Mouse (Mus musculus) olfactory bulb, adult 2 months (tissue): Measurements from ENCODE around the gene Cyp3a57. TPM values are rescaled to one million over a fixed set of nuclear protein-coding genes. Genes with fewer than 3 reads are reported as not detected.
"Not testable (repeated sequence)": the region's sequence is repeated elsewhere in the genome, so short reads cannot be mapped to it uniquely, and the experiment has no call there.

ENCODE experiments used
- H3K27ac ChIP-seq: fragments of 200-500 bp; 2 replicates; pipeline ENCODE4 v1.5.1; 2012; ENCODE audit warnings: low read depth, low read length; ENCODE audit not compliant: insufficient read depth
- H3K4me1 ChIP-seq: fragments of 200-500 bp; 2 replicates; pipeline ENCODE4 v1.6.1; 2012; ENCODE audit warnings: low read length; ENCODE audit not compliant: control insufficient read depth, insufficient read depth
- H3K4me3 ChIP-seq: fragments of 200-500 bp; 2 replicates; pipeline ENCODE4 v1.5.1; 2012; ENCODE audit warnings: mild to moderate bottlenecking, low read depth, low read length, moderate library complexity; ENCODE audit not compliant: insufficient read depth
- CTCF ChIP-seq: fragments of 200-500 bp; IDR thresholded peaks from 2 replicates; pipeline ENCODE4 v1.5.1; 2012; ENCODE audit warnings: low read depth, mild to moderate bottlenecking, low read length, moderate library complexity; ENCODE audit not compliant: insufficient read depth
- POLR2A ChIP-seq: fragments of 200-500 bp; IDR thresholded peaks from 2 replicates; pipeline ENCODE4 v1.6.1; 2012; ENCODE audit warnings: mild to moderate bottlenecking, low read depth, low read length, moderate library complexity; ENCODE audit not compliant: insufficient read depth
- WGBS: fragments of 180-500 bp; shearing (Covaris S2); methylation state at CpG from one replicate; pipeline ENCODE4 v1.1.7; 2018; 5-methylcytosine and 5-hydroxymethylcytosine counted together
- polyA plus RNA-seq: library from polyadenylated mRNA; stranded (reverse); fragments of >200 nt; gene quantifications from 2 replicates; pipeline ENCODE4 v1.2.4, GENCODE M21; 2012; ENCODE audit warnings: low replicate concordance; ENCODE audit not compliant: missing spikeins, insufficient read depth, insufficient read length

Gene Cyp3a57
- not detected in 2 replicates for polyA plus RNA-seq

GRCm38 (mm10) chr5:145344941-145345340, at the start of gene Cyp3a57:
Gene Cyp3a57 (plus strand): TSS chr5:145345279.
- TF ChIP-seq CTCF (no peak), POLR2A (no peak)
- Histone ChIP-seq H3K27ac (no peak within 1 kb of the TSS), H3K4me3 (no peak within 1 kb of the TSS), H3K4me1 (no peaks in the 10 kb centered on the region)
- 81% methylated on average over 1 of the region's 1 CpGs for WGBS

GRCm38 (mm10) chr5:145300469-145300868, 44.6 kb upstream of the Cyp3a57 start:
- Histone ChIP-seq H3K27ac (no peak overlapping the region), H3K4me1 (no peaks in the 10 kb centered on the region), H3K4me3 (no peak overlapping the region)
- TF ChIP-seq POLR2A, result no peak
- TF ChIP-seq CTCF, result no peak

- H3K27ac ChIP-seq, H3K4me1 ChIP-seq, H3K4me3 ChIP-seq: not testable (repeated sequence)
- WGBS, result 62% methylated on average over 4 of the region's 4 CpGs
Observed at GRCm38 (mm10) chr5:145301796-145302195, 43.3 kb upstream of the Cyp3a57 start.

DNA sequence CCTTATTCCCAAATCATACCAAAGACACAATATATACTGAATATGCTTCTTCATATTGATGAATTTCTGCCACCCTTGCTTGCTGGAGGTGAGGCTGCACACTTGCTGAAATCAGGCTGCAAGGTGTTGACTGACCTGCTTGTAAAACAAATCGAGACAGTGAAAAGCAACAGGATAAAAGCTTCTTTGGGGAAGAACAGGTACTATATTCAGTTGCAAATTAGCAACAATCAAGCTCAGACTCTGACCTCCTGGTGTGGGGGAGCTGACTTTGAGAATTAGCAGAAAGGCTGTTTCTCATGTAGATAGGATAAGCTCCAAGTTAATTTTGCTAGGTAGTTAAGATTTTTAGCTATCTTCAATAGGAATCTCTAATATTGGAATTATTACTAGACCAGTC, 42.7 kb upstream of the Cyp3a57 start:
- 63% methylated on average over 1 of the region's 1 CpGs for WGBS
- no peaks in the 10 kb centered on the region for H3K4me1 ChIP-seq
- no peak overlapping the region for H3K27ac ChIP-seq
- no peak overlapping the region for H3K4me3 ChIP-seq
- no peak for TF ChIP-seq CTCF
- TF ChIP-seq POLR2A, result no peak

- not testable (repeated sequence) for H3K27ac ChIP-seq, H3K4me3 ChIP-seq, H3K4me1 ChIP-seq
- WGBS, result 89% methylated on average over 4 of the region's 4 CpGs
Observed at GRCm38 (mm10) chr5:145306953-145307352, 38.1 kb upstream of the Cyp3a57 start.

DNA sequence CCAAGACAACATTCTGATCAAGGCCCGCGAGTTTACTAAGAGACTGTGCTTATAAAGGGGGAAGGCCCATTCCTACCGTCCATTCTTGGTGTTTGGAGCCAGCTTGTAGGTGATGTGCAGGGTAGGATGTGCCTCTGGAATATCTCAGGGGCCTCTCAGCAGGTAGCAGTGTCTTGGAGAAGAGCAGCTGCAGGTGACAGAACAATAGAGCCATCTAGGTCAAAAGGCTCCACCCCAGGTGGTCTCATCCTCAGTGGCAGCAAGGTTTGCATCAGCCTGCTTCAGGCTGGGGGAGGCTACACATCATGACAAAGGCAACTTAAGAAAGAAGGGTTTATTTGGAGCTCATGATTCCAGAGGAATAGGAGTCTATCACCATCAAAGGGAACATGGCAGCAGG, 37.3 kb upstream of the Cyp3a57 start:
- not testable (repeated sequence) for H3K27ac ChIP-seq, H3K4me3 ChIP-seq, H3K4me1 ChIP-seq
- WGBS, result 90% methylated on average over 3 of the region's 3 CpGs

DNA sequence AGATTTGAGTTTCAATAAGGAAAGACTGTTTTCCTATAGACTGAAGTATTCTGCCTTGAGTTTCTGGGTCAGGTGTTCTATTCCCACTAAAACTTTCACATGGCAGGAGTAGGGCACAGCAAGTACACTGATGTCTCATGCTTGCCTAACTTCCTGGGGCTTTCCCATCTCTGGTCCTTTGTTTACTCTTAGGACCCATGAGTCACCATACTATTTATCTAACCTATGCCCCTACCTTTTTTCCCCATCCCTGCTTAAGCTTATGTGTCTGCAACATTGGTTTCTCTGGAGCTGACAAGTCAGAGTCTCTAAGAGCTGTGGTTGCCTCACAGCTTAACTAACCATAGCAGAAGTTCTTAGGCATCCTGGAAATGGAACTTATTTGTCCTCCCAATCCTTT, 31.2 kb upstream of the Cyp3a57 start:
- TF ChIP-seq CTCF (no peak), POLR2A (no peak)
- Histone ChIP-seq H3K4me3 (no peak overlapping the region), H3K27ac (no peak overlapping the region), H3K4me1 (no peaks in the 10 kb centered on the region)

DNA sequence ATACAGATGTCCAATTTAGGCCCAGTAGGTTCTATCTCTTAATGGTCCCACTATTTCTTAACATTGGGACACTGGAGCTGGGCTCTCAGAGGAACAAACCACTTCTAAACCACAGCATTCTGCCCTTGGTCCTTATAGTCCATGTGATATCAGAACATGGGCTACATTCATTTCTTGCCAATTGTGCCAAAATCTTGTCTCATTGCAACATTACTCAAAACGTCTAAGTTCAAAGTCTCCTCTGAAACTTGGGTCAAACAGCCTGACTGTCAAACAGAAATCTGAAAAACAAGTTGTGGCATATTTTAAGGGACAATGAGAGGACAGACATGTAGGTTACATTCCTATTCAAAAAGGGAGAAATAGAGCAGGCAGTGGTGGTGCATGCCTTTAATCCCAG, 27.9 kb upstream of the Cyp3a57 start:
- 80% methylated on average over 1 of the region's 1 CpGs for WGBS
- H3K4me1 ChIP-seq, result no peaks in the 10 kb centered on the region
- H3K4me3 ChIP-seq, result no peak overlapping the region
- no peak overlapping the region for H3K27ac ChIP-seq
- TF ChIP-seq CTCF, result no peak
- TF ChIP-seq POLR2A, result no peak

DNA sequence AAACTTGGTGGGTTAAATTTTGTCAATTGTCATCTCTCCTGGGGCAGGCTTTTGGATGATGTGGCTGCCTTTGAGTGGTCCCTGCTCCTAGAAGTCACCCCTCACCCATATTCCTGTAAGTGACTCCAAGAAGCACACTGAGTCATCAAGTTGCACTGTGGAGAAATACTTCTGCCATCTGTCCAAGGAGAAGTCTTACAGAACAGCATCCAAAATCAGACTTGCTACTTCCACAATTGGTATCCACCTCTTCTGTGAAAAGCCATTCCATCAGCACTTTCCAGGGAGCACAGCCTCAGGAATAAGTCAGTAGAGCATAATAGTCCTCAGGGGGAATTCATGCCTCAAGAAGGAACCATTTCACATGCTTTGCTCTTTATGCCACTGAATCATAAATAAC, 6.3 kb upstream of the Cyp3a57 start:
- not testable (repeated sequence) for H3K27ac ChIP-seq, H3K4me1 ChIP-seq, H3K4me3 ChIP-seq

GRCm38 (mm10) chr5:145349697-145350096, 4.6 kb downstream of the Cyp3a57 start:
- no peak overlapping the region for H3K27ac ChIP-seq
- no peaks in the 10 kb centered on the region for H3K4me1 ChIP-seq
- H3K4me3 ChIP-seq, result no peak overlapping the region
- TF ChIP-seq POLR2A (no peak), CTCF (no peak)

- Histone ChIP-seq H3K27ac (no peak overlapping the region), H3K4me1 (no peaks in the 10 kb centered on the region), H3K4me3 (no peak overlapping the region)
- WGBS, result 76% methylated on average over 1 of the region's 1 CpGs
- TF ChIP-seq CTCF (no peak), POLR2A (no peak)
Observed at GRCm38 (mm10) chr5:145353081-145353480, 8.0 kb downstream of the Cyp3a57 start.

- not testable (repeated sequence) for H3K27ac ChIP-seq, H3K4me1 ChIP-seq, H3K4me3 ChIP-seq
- 89% methylated on average over 9 of the region's 9 CpGs for WGBS
Observed at GRCm38 (mm10) chr5:145415416-145415815, 70.3 kb downstream of the Cyp3a57 start.
